Mouse (Mus musculus): ENCODE results near the gene Kcnk4.

Gene Kcnk4

DNA sequence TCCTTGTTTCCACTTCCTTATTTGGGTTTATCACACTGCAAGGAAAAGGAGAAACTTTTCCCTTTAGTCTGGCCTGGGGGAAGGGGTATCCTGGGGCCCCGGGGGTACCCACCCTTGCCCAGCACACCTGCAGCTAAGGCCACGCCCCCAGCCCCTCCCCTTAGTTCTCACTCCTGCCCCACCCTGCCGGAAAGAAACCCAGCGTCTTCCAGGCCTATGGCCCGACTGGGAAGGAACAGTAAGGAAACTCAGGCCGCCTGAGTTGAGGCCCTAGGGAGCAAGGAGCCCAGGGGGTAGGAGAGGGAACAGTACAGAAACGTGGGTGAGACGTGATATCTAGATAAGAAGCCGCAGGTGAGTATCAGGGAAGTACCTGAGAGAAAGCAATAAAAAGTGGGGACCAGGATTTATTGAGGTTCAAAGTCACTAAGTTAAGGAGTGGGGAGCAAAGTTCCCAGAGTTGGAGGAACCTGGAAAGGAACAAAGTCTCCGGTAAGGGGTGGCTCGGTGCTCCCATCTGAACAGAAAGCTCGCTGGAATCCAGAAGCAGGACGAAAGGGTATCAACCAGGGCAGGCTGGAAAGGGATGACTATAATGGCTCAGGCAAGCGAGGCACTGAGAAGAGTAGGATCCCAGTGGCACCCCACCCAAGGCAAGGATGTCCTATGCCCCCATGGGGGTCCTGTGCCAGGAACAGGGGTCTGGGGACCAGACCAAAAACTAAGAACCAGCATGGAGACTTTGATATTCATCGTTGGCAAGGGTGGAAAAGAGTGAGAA is 34.4 kb upstream of the Kcnk4 start:
- DNase-seq, result peak; percentile 61

DNA sequence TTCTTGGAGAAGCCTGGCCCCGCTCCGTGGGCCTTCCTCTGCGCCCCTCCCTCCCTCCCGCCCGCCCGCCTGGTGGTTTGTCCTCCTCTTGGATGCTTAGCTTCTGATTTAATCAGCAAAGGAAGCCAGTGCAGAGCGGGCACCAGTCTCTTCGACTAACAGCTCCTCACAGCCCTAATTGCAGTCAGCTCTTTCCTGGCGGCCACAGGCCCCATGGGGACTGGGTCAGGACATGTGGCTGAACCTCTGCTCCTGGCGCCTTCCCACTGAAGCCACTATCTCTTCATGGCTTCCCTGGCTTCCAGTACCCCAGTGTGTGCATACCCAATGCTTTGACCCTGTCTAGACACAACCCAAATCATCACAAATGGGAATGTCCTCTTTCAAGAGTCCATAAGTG is 22.1 kb upstream of the Kcnk4 start:
- DNase-seq, result no peak

- DNase-seq, result no peak
These were observed 21.1 kb upstream of the Kcnk4 start for GRCm38 (mm10) chr19:6955424-6955823.

DNA sequence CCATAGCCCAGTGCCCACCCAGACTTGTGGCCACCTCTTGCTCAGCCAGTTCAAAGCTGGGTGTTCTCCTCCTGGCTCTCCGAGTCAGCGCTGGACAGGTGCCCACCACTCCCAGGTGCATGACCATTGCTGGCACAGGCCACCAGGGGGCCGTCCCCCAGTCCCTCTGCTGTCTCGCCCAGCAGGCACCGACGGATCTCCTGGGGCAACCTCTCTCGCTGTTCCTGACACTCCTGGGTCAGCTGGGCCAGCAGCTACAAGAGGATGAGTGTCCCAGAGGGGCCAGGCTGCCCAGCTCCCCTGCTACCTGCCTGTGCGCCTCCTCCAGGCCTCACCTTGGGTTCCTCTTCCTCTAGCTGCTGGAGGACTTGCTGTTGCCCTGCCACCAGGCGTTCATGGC is 19.7 kb upstream of the Kcnk4 start:
- DNase-seq, result peak; percentile 80 to 83

GRCm38 (mm10) chr19:6952712-6953037 is 18.4 kb upstream of the Kcnk4 start:
- peak; percentile 82 to 92 for DNase-seq

DNA sequence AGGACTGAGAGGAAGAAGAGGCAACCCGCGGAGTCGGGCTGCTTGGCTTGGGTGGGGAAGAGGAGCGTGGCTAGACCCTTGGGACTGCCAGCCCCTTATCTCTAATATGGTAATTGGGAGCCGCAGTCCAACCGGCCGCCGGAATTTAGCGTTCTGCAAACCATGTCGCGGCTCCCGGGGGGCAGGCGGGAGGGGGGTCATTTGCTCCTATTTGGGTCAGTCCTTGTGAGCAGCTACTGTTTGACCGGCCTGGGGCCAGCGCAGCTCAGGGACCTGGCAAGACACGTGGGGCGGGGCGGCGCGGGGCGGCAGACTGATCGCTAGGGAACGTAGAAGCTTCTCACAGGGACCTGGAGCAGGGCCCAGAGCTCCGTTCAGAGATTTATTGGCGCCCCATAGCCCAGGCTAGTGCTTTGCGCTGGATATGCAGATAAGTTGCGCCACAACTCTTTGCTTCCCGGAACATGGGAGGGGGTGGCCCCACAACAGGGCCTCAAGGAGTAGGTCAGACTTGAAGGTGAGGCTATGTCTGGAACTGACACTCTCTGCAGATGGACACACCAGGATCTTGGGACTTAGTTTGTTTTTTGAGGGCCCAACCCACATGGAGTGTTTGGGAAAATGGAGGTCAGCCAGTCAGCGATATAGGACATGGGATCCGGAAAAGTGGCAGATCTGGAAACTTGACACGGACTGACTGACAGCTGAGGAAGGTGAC is 17.8 kb upstream of the Kcnk4 start:
- peak; percentile 87 to 93 for DNase-seq

DNA sequence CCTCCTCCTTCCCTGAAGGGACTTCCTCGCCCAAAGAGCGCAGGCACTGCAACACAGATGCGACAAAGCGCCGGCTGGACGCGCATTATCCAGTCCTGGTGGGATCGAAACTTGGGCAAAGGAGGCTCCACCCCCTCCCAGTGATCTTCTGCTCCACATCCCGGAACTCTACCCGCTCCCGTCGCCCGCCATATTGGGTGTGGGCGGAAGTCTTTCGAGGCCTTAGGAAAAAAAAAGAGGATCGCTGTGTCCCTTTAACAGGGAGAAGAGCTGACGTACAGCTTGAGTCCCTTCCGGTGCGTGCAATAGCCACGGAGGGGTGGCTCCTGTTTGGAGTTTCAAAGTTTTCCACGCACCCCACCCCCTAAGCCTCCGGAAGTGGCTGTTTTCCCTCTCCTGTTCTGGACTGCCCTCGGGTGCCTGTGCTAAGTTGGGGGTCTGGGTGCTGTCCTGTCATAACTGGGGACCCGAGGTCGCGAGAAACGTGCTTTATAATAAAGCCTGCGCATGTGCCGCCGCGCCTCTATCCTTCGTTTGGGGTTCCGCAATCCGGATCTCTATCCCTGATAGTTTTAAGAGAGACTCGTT is 17.2 kb upstream of the Kcnk4 start:
- DNase-seq, result peak; percentile 95 to 98

DNA sequence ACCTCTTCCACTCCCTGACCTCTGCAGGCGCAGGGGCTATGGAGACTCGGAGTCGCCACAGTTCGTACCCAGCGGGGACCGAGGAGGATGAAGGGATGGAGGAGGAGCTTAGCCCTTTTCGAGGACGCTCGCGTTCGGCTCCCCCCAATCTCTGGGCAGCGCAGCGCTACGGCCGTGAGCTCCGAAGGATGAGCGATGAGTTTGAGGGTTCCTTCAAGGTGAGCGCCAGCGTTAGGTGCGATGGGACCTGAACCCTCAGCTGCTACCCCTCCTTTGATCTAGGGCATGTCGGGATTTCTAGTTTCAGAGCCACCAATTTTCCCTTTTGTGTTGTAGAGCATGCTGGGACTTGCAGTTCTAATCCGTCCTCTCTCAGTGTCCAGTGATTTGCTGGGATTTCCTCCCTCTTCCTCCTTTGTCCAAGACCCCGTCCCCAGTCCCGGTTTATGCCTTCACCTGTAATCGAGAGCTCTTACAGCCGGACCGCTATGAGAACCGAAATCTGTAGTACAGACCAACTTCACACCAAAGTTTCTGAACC is 16.4 kb upstream of the Kcnk4 start:
- DNase-seq, result peak; percentile 60 to 64

DNA sequence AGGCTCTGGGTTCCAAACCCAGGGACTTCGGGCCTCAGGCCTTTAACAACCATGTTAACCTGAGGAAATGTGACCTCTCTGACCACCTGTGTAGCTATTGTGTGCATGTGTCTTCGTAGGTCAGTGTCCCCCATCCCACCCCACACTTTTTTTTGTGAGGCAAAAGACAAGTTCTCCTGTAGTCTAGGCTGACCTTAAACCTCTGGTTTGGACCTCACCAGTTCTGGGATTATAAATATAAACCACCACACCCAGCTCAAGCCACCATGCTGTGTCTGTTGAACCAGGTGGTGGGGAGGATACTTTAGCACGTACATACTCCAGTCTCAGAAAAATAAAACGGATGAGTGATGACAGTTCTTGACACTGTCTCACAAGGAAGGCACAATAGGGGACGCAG is 15.6 kb upstream of the Kcnk4 start:
- DNase-seq, result no peak

- DNase-seq, result no peak
These were observed 15.2 kb upstream of the Kcnk4 start for GRCm38 (mm10) chr19:6949532-6949931.

- peak in 1 of 2 experiments; percentile 19 for DNase-seq
These were observed 13.9 kb upstream of the Kcnk4 start for GRCm38 (mm10) chr19:6948186-6948585.

DNA sequence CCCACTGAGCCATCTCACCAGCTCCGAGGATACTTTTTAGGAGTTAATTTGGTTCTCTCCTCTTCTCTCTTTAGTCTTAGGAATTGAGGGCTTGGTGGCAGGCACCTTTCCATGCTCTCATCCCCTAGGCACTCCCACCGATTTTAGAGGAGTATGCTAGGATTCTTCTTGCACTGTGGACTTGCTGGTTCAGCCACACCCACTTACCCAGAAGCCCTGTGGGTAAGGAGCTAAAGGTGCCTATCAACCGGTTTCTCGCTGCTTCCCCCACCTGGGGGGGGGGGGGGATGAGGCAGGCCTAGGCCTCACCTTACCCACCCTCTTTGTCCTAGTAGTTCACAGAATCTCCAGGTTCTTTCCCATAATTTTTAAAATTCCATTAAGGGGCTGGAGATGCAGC is 13.4 kb upstream of the Kcnk4 start:
- DNase-seq, result no peak

GRCm38 (mm10) chr19:6943709-6944108 is 9.4 kb upstream of the Kcnk4 start:
- DNase-seq, result peak in 1 of 2 experiments; percentile 16

GRCm38 (mm10) chr19:6942764-6943163 is 8.4 kb upstream of the Kcnk4 start:
- DNase-seq, result peak in 1 of 2 experiments; percentile 23

- DNase-seq, result peak; percentile 96 to 98
These were observed 8.0 kb upstream of the Kcnk4 start, which contains the start of gene Gpr137 for GRCm38 (mm10) chr19:6942249-6942691. Gene Gpr137 (minus strand): TSS chr19:6942480.

DNA sequence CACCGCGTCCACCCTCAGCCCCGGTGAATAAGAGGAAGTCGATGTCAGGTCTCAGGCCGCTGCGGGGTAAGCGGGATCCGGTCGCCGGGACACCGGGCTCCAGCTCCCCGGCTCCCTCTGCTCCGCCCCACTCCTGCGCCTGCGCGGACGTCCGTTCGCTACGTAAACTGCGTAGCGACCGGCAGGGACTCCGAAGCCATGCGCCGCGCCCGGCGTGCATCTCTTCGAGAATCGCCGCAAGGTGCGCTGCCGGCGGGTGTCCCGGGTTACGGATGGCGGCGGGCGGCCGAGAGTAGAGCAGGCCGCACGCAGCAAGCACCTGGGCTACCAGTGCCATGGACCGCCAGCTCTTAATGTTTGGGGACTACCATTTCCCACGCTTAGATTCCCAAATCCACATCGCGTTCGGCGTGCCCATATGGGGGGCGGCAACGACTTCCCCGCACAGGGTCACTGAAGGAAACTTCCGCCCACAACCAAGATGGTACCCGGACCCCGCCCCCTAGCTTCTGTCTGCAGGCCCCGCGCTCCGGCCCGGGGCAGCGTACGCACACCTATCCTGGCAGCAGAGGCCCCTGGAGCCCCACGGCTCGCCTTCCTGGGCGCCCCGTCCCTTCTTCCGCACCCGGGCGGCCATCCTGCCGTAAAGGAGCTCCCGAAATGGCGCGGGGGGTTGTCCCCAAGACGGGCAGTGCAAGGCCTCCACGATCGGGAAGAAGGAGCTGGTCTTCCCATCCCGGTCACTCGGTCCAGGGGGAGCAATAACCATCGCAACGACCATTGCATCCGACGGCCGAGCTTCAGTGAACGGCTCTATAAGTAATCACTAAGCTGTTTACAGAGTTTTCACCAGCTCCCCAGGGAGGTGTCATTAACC is 7.3 kb upstream of the Kcnk4 start, which contains the start of gene Bad:
Gene Bad (plus strand): TSS at position 490 of the 877 bp plus-strand sequence.
- peak; percentile 94 to 97 for DNase-seq

- peak in 1 of 2 experiments; percentile 30 for DNase-seq
These were observed 6.4 kb upstream of the Kcnk4 start for GRCm38 (mm10) chr19:6940396-6941351.

GRCm38 (mm10) chr19:6939106-6940002 is 5.0 kb upstream of the Kcnk4 start:
- peak in 1 of 2 experiments; percentile 22 for DNase-seq

DNA sequence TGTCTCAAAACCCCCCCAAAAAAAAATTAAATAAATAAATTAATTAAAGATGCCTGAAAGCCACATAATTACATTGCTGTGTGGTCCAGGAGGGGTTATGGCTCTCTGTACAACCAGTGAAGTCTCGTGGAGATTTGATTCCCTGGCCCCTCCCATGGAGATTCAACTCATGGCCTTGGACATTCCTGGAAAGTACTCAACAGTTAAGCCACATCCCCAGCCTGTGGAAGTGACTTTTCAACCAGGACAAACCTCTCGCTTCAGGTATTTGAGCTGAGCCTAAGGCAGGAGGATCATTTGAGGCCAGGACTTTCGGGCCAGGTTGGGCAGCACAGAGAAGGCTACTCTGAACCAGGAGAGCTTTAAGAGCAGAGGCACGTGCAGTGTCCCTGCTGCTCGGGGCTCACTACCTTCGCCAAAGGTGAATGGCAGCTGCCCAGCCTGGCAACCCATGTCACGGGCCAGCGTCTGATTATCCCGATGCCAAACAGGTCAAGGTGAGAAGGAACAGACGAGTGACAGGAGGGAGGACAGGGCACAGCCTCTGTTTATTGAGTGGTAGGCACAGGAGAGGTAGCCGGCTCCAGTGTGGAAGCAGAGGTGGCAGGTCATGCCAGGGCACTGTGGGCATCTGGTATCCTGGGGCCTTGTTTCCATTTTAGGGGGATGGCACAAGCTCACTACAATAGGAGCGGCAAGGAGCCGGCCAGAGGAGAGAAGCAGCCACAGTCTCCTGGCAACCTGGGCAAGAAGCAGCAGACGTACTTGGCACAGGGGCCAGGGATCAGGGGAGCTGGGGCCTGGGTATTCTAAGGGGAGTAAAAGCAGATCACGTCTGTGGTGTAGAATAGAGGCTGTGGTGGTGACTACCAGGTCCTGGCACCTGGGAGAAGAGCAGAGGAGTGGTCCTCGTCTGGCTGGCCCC is 3.5 kb upstream of the Kcnk4 start:
- no peak for DNase-seq
